Comparison of ENCODE assay signal across 30 mouse cellular contexts in the genomic region with DNA sequence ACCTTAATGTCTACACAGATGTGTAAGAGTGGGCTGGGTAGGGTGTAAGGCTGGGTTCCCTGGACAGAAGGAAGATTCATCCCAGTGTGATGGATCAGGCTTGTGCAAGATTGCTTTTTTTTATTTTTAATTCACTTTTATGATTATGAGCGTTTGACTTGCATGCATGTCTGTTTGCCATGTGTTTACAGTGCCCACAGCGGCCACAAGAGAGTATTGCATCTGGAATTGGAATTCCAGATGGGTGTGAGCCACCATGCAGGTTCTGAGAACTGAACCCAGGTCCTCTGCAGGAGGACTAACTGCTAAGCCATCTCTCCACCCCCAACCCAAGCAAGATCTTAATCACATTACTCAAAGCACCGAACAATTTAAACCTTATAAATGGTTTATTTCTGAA. TPM values are rescaled to one million over a fixed set of nuclear protein-coding genes. Genes with fewer than 3 reads are reported as not detected.
DNase-seq lines count a peak whose midpoint lies in the region; ATAC-seq and TF ChIP-seq lines count a peak whose summit lies in the region.
"Had no signal": no experiment of that assay in that cellular context is flagged by ENCODE, and none has a peak within 500 bp of the region (broad histone marks: within the 10 kb centered on the region; RNA-seq: fewer than 3 reads in every experiment).

No protein-coding gene starts in this region.

- H3K9me3 ChIP-seq in heart, postnatal 0 days (replicated peaks; ENCODE audit: control insufficient read depth, low read length): no peaks in the 10 kb centered on the region
- no peaks in the 10 kb centered on the region for H3K9me3 ChIP-seq in liver, embryonic 14.5 days (ENCODE audit: control insufficient read depth, low read length)
- H3K9me3 ChIP-seq in liver, embryonic 12.5 days (replicated peaks): no peaks in the 10 kb centered on the region
- H3K9me3 ChIP-seq in E14TG2a.4 (ENCODE audit: low read length): no peaks in the 10 kb centered on the region
- H3K9me3 ChIP-seq: G1E; heart, embryonic 15.5 days; hindbrain, embryonic 10.5 days; limb, embryonic 13.5 days; liver, embryonic 15.5 days had no signal

- no peak for DNase-seq in heart, postnatal 0 days (ENCODE audit: low spot score)
- no peak for DNase-seq in heart, postnatal 14 days
- DNase-seq in liver, embryonic 14.5 days (ENCODE audit: low read depth in 3 of 3, low spot score in 3 of 3): no peak
- DNase-seq: adrenal gland, postnatal 14 days; cerebellum, adult 8-10 months; cerebellum, postnatal 36 days; gastrocnemius, postnatal 36 days; kidney, adult 18-20 months; lung, postnatal 14 days; midbrain, embryonic 14.5 days; retina, postnatal 1 day; right cerebral cortex, postnatal 25 days; spleen, adult 18-20 months; thymus, postnatal 14 days had no signal

- WGBS in heart, postnatal 0 days: 43% methylated on average over 3 of the region's 3 CpGs
- WGBS in liver, embryonic 14.5 days (ENCODE audit: insufficient replicate concordance): 43% methylated on average over 3 of the region's 3 CpGs
- WGBS in liver, embryonic 12.5 days (ENCODE audit: insufficient replicate concordance): 39% methylated on average over 3 of the region's 3 CpGs

- H3K4me2 ChIP-seq in heart, postnatal 0 days (ENCODE audit: low read depth, low read length): no peak overlapping the region
- H3K4me2 ChIP-seq in liver, embryonic 14.5 days (ENCODE audit: low read depth): no peak overlapping the region
- no peak overlapping the region for H3K4me2 ChIP-seq in liver, embryonic 12.5 days
- H3K4me2 ChIP-seq: heart, embryonic 15.5 days; limb, embryonic 13.5 days; liver, embryonic 15.5 days; neural tube, embryonic 13.5 days had no signal

- H3K4me3 ChIP-seq in heart, postnatal 0 days (ENCODE audit: low read depth, low read length): no peak overlapping the region
- no peak overlapping the region for H3K4me3 ChIP-seq in liver, embryonic 14.5 days (ENCODE audit: insufficient read depth in 1 of 2, low read depth in 2 of 2, low read length in 2 of 2)
- no peak overlapping the region for H3K4me3 ChIP-seq in liver, embryonic 12.5 days
- no peak overlapping the region for H3K4me3 ChIP-seq in E14TG2a.4 (replicated peaks; ENCODE audit: low read length)
- H3K4me3 ChIP-seq in cortical plate, adult 2 months (ENCODE audit: insufficient read depth, low read length): no peak overlapping the region
- H3K4me3 ChIP-seq: heart, embryonic 15.5 days; hindbrain, embryonic 10.5 days; limb, embryonic 13.5 days; liver, embryonic 15.5 days; myocyte; neural tube, embryonic 13.5 days had no signal

- TF ChIP-seq EP300 in heart, postnatal 0 days (IDR thresholded peaks at IDR 0.05; ENCODE audit: low read depth): no peak
- TF ChIP-seq EP300 in liver, embryonic 14.5 days (IDR thresholded peaks at IDR 0.05; ENCODE audit: low read depth): no peak

- peak; percentile 31 for TF ChIP-seq CTCF in heart, postnatal 0 days (IDR thresholded peaks at IDR 0.05; ENCODE audit: low read depth)
- 0 out of 2 replicates have a peak, but pooled peaks have one; percentile 7 for TF ChIP-seq CTCF in liver, embryonic 14.5 days (IDR thresholded peaks at IDR 0.05; ENCODE audit: low read depth)
- peak; percentile 20; the same call in 1 of the 2 replicates for TF ChIP-seq CTCF in E14TG2a.4 (conservative IDR thresholded peaks at IDR 0.05; ENCODE audit: low read length)
- TF ChIP-seq CTCF in cortical plate, adult 2 months (IDR thresholded peaks at IDR 0.05; ENCODE audit: extremely low read depth, insufficient read depth, low read length): peak; percentile 26; the same call in 1 of the 2 replicates

- no peaks in the 10 kb centered on the region for H3K36me3 ChIP-seq in heart, postnatal 0 days (replicated peaks; ENCODE audit: control insufficient read depth, insufficient read depth, low read length)
- no peaks in the 10 kb centered on the region for H3K36me3 ChIP-seq in liver, embryonic 14.5 days (replicated peaks; ENCODE audit: control insufficient read depth, insufficient read depth, low read depth)
- H3K36me3 ChIP-seq in liver, embryonic 12.5 days: no peaks in the 10 kb centered on the region
- H3K36me3 ChIP-seq in E14TG2a.4 (ENCODE audit: insufficient read depth, low read length): no peaks in the 10 kb centered on the region
- H3K36me3 ChIP-seq: G1E; heart, embryonic 15.5 days; hindbrain, embryonic 10.5 days; limb, embryonic 13.5 days; liver, embryonic 15.5 days; neural tube, embryonic 13.5 days had no signal

- peaks cover 10% of the 10 kb centered on the region; the same call in 1 of the 2 replicates for H3K27me3 ChIP-seq in heart, postnatal 0 days (ENCODE audit: control insufficient read depth, insufficient read depth, low read length)
- H3K27me3 ChIP-seq in liver, embryonic 14.5 days (ENCODE audit: control insufficient read depth, insufficient read depth, low read length): no peaks in the 10 kb centered on the region
- H3K27me3 ChIP-seq in liver, embryonic 12.5 days (replicated peaks): peaks cover 17% of the 10 kb centered on the region; the same call in 1 of the 2 replicates
- H3K27me3 ChIP-seq in E14TG2a.4 (ENCODE audit: insufficient read depth, low read length): peaks cover 34% of the 10 kb centered on the region

- no peak overlapping the region for H3K27ac ChIP-seq in heart, postnatal 0 days (ENCODE audit: low read depth)
- no peak overlapping the region for H3K27ac ChIP-seq in liver, embryonic 14.5 days
- no peak overlapping the region for H3K27ac ChIP-seq in liver, embryonic 12.5 days
- no peak overlapping the region for H3K27ac ChIP-seq in cortical plate, adult 2 months (ENCODE audit: insufficient read depth, low read length)
- H3K27ac ChIP-seq: heart, embryonic 15.5 days; hindbrain, embryonic 10.5 days; limb, embryonic 13.5 days; liver, embryonic 15.5 days; neural tube, embryonic 13.5 days had no signal

- intact Hi-C loops in heart, postnatal 14 days (cut with DNase I): no loop called here

- no peak overlapping the region for H3K9ac ChIP-seq in heart, postnatal 0 days (replicated peaks; ENCODE audit: low read depth, low read length)
- no peak overlapping the region for H3K9ac ChIP-seq in liver, embryonic 14.5 days (replicated peaks)
- H3K9ac ChIP-seq in liver, embryonic 12.5 days: no peak overlapping the region
- H3K9ac ChIP-seq: heart, embryonic 15.5 days; limb, embryonic 13.5 days; liver, embryonic 15.5 days; neural tube, embryonic 13.5 days had no signal

- ATAC-seq in heart, postnatal 0 days (ENCODE audit: insufficient read depth, low read depth): no peak
- ATAC-seq in liver, embryonic 14.5 days (ENCODE audit: insufficient read depth): no peak
- no peak for ATAC-seq in liver, embryonic 12.5 days
- ATAC-seq in granulocyte monocyte progenitor cell, adult 5-6 weeks (replicated peaks; ENCODE audit: poor library complexity, severe bottlenecking): no peak
- ATAC-seq: CD4-positive, CD25-positive, alpha-beta regulatory T cell, adult 4 months; forebrain, embryonic 14.5 days had no signal

- no peak for TF ChIP-seq POLR2A in cortical plate, adult 2 months (IDR thresholded peaks at IDR 0.05; ENCODE audit: extremely low read depth, insufficient read depth, low read length)

- H3K4me1 ChIP-seq in heart, postnatal 0 days (ENCODE audit: control insufficient read depth, insufficient read depth): no peaks in the 10 kb centered on the region
- H3K4me1 ChIP-seq in liver, embryonic 14.5 days (replicated peaks; ENCODE audit: control insufficient read depth in 2 of 2, insufficient read depth in 2 of 2, low read length in 1 of 2): no peaks in the 10 kb centered on the region
- H3K4me1 ChIP-seq in liver, embryonic 12.5 days: no peaks in the 10 kb centered on the region
- H3K4me1 ChIP-seq in E14TG2a.4 (replicated peaks; ENCODE audit: low read depth, low read length): no peaks in the 10 kb centered on the region
- H3K4me1 ChIP-seq in cortical plate, adult 2 months (ENCODE audit: control insufficient read depth, insufficient read depth, low read length): no peaks in the 10 kb centered on the region
- H3K4me1 ChIP-seq: heart, embryonic 15.5 days; liver, embryonic 15.5 days had no signal

RNA-seq across cellular contexts. Expression of gene T, which starts 9.8 kb away (rescaled TPM):
- not detected in 2 replicates for total RNA-seq in heart, postnatal 0 days (2014; rRNA removed; ENCODE audit: low replicate concordance)
- polyA plus RNA-seq in heart, postnatal 0 days (2015; fragmentation: Nextera tagmentation; extraction: Ambion mirVana): 0.12 and 0.15 TPM in 2 replicates
- total RNA-seq in heart, postnatal 14 days (2021): not detected
- polyA plus RNA-seq in liver, embryonic 14.5 days (2012; rRNA removed): 0.03 TPM in 1 of 2 replicates, not detected in the other
- not detected in 2 replicates for polyA plus RNA-seq in liver, embryonic 14.5 days (2014; fragmentation: Nextera tagmentation; extraction: Ambion mirVana)
- not detected in 2 replicates for polyA plus RNA-seq in liver, embryonic 12.5 days (2016; fragmentation: Nextera tagmentation; extraction: Ambion mirVana)
- polyA plus RNA-seq in cortical plate, adult 2 months (2012; rRNA removed): 0.10 and 0.11 TPM in 2 replicates
- total RNA-seq in granulocyte monocyte progenitor cell, adult 5-6 weeks (2014; fragmentation: Nextera tagmentation): not detected in 2 replicates
- total RNA-seq in granulocyte monocyte progenitor cell, adult 5-6 weeks (2017): not detected in 2 replicates
- total RNA-seq: adrenal gland, postnatal 14 days; gastrocnemius, postnatal 36 days; layer of hippocampus, postnatal 25 days; left cerebral cortex, postnatal 14 days; megakaryocyte, adult 5-6 weeks had no signal
- polyA plus RNA-seq: CD4-positive, CD25-positive, alpha-beta regulatory T cell, adult 4 months; G1E; liver, embryonic 15.5 days had no signal
